Mouse (Mus musculus) layer of hippocampus, adult 2 months (tissue): ENCODE results near the gene RPS10-NUDT3. TPM values are rescaled to one million over a fixed set of nuclear protein-coding genes. Genes with fewer than 3 reads are reported as not detected.
A peak's percentile ranks its signal among the peaks of the same experiment; 100 is the strongest.

Experiments used
- DNase-seq, 2 experiments: peaks; one replicate each; pipeline ENCODE4 v3.0.0; 2022; ENCODE audit warnings: low spot score in 2 of 2
- H3K27ac ChIP-seq: fragments of 200-600 bp; 2 replicates; pipeline ENCODE4 v1.8.1; 2022
- H3K4me3 ChIP-seq: fragments of 200-600 bp; 2 replicates; pipeline ENCODE4 v1.8.1; 2022; ENCODE audit warnings: mild to moderate bottlenecking
- CTCF ChIP-seq: fragments of 200-600 bp; conservative IDR thresholded peaks from 2 replicates; pipeline ENCODE4 v1.8.1; 2022; ENCODE audit warnings: antibody characterized with exemption, mild to moderate bottlenecking, moderate library complexity
- total RNA-seq, 2 experiments: library from RNA; stranded (reverse); gene quantifications; 2 replicates each; pipeline ENCODE4 v1.2.3; 2021

RPS10-NUDT3 gene
- total RNA-seq, 2 experiments from 2014 or later, result not detected

DNA sequence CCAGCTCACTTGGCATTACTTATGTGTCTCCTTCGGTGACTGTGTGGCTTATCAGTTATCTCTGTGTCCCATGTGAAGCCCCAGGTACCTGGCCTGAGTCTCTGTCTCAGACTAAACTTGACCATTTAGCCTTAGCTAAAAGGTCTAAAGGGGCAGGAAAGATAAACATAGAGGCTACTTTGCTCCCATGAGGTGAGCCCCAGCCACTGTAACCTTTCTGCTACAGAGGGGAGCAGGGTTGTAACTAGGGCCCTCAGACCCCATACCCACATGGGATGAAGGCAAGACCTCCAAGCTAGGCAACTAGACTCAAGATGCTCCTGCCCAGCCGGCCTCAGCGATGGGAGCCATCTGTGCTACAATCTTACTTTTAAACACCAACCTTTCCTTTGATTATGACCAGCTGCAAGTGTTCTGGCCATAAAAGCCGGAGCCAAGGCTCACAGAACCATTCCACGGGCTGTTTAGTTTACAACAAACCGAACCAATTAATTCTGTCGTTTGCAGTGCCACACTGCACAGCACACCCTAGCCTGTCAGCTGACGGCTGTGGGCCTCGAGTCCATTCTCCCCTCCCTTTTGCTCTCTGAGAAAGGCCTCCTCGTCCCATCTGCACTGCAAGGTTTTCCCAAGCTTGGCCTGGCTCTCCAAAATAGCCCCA is 59.8 kb downstream of the RPS10-NUDT3 start:
- no peak for TF ChIP-seq CTCF
- Histone ChIP-seq H3K27ac (peak overlapping the region; percentile 84), H3K4me3 (no peak overlapping the region)
- no peak for DNase-seq

DNA sequence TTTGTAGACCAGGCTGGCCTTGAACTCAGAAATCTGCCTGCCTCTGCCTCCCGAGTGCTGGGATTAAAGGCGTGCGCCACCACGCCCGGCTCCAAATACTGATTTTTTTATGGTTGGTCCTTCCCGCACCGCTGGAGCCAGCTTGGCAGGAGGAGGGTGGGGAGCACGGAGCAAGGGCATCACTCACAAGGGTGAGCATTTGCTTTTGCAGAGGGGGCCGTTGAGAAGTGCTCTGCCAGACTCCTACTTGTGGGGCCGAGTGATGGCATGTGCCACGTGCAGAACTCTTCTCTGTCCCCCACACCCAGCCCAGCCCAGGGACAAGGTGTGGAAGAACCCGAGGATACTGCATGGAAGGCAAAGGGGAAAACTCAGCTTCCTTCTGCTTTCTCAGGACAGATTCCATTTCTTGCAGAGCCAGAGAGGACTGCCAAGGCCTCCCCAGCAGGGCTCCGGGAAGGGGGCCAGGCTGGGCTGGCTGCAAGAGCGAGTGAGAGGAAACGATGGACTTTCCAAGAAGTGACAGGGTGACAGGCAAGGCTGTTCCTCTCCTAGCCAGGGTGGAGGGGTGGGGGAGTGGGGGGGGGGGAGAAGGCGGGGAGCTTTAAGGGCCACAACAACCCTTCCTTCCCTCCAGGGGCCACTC is 60.4 kb downstream of the RPS10-NUDT3 start:
- no peak for TF ChIP-seq CTCF
- peak in 1 of 2 experiments; percentile 72 for DNase-seq
- Histone ChIP-seq H3K4me3 (no peak overlapping the region), H3K27ac (peak overlapping the region; percentile 84)

DNA sequence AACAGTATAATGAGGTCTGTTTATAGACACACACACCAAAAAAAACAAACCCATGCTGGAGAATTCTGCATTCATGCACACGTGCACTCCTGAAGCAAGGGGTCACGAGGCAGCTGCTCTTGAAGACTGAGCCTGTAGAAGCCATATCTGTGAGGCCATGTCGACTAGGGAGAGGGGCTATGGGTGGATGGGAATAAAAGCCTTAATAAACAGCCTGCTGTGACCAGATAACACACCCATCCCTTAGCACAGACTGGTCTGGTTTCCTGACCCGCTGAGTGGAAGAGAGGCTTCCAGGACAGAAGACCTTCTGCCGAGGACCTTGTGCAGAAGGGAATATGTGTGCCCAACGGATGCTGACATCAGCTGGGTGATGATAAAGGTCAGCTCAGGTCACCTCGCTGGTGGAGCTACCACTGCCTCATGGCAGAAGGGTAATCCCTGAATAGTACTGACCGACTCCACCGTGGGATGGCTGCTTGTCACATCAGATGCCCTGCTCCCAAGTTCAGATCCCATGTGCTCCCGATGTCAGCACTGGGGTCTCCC is 61.2 kb downstream of the RPS10-NUDT3 start:
- H3K27ac ChIP-seq, result peak overlapping the region; percentile 28; the same call in 1 of the 2 replicates
- no peak for TF ChIP-seq CTCF

DNA sequence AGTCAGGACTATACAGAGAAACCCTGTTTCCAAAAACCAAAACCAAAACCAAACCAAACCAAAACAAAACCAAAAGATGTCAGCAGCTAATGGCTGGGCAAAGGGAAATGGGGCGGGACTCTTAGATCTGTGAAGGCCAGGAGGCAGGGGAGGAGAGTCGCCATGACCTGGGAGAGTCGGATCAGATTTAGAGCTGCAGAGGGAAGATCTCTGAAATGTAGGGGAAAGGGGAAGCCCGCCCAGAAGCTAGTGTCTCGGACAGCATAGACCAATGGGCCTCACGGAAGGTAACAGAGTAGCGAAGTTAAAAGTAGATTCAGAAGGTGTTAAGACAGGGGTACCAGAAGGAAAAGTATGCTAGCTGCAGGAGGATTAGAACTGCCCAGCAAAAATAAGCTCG is 63.7 kb downstream of the RPS10-NUDT3 start:
- TF ChIP-seq CTCF, result no peak
- no peak for DNase-seq
- Histone ChIP-seq H3K4me3 (no peak overlapping the region), H3K27ac (0 out of 2 replicates have a peak overlapping the region, but pooled peaks have one; percentile 23)

More for the DNA sequence above, 61.2 kb downstream of the RPS10-NUDT3 start:
- no peak overlapping the region for H3K4me3 ChIP-seq
- DNase-seq, result no peak

DNA sequence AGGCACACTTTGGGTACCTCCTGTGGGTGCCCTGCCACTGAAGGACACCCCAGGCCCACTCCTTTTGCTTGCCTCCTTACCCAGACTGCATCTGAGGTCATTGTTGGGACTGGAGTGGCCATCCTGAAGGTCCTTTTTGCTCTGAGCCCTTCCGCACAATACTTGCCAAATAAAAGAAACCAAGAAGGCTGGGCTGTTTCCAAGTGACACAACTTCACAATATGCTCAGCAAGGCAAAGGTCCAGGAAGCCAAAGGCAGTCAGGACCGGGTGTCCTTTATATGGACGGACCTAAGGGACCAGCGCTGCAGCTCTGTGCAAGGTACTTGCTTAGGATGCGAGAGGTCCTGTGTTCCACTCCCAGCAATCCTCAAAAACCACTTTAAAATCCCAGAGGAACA is 66.8 kb downstream of the RPS10-NUDT3 start:
- H3K27ac ChIP-seq, result no peak overlapping the region
- DNase-seq, result no peak
- no peak for TF ChIP-seq CTCF
- no peak overlapping the region for H3K4me3 ChIP-seq

DNA sequence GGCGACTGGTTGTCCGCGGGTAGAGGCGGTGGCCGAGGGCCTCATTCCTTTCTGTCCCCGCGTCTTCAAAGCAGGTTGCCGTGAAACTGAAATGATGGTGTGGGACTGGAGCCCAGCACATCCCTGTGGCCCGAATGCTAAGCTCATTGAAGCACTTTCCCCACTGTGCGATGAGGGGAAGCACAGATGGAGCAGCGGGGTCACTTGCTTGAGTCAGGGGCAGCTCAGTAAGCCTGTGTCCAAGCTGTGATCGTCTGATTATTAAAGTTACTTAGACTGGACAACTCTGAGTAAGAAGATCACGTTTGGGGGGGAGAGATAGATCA is 69.1 kb downstream of the RPS10-NUDT3 start:
- Histone ChIP-seq H3K4me3 (peak overlapping the region; percentile 63), H3K27ac (peak overlapping the region; percentile 88)
- no peak for DNase-seq
- TF ChIP-seq CTCF, result no peak

DNA sequence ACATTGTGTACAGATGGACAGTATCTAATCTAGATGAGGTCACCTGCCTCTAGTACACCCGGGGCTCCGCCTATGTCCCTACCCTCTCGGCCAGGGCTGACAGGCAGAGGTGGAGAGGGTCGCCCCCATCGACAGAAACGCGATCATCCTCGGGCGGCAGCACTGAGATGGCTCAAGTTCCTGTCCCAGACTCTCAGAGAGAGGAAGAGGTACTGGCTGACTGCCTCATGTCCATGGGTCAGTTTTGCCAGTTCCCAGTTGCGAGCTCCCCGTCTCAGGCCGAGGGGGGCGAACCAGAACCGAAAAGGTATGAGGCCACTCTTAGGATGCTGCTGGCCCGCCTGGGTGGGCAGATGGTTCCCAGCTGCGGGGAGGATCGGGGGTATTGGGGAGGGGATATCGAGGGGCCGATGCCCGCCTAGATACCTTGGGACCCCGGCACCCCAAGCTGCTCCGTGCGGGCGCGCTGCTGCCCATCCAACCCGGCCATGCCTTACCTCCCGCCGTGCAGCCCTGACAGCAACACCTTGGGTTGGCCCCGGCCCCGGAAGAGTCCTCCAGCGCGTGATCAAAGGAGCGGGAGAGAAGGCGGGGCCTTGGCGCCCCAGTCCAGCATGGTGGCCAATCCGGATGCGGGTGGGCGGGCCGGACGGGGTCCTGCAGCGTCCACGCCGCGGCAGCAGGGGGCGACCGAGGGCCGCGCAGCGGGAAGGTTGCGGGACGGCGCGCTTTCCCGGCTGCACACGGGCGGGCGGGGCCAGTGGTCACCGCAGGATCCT is 69.7 kb downstream of the RPS10-NUDT3 start, which contains the start of gene AI413582:
AI413582 (minus strand) TSS at position 594 of the 779 bp plus-strand sequence.
- Histone ChIP-seq H3K27ac (peak within 1 kb of the TSS; percentile 88), H3K4me3 (peak within 1 kb of the TSS; percentile 63)
- TF ChIP-seq CTCF, result peak; percentile 99
- DNase-seq, result peak; percentile 95 to 99

DNA sequence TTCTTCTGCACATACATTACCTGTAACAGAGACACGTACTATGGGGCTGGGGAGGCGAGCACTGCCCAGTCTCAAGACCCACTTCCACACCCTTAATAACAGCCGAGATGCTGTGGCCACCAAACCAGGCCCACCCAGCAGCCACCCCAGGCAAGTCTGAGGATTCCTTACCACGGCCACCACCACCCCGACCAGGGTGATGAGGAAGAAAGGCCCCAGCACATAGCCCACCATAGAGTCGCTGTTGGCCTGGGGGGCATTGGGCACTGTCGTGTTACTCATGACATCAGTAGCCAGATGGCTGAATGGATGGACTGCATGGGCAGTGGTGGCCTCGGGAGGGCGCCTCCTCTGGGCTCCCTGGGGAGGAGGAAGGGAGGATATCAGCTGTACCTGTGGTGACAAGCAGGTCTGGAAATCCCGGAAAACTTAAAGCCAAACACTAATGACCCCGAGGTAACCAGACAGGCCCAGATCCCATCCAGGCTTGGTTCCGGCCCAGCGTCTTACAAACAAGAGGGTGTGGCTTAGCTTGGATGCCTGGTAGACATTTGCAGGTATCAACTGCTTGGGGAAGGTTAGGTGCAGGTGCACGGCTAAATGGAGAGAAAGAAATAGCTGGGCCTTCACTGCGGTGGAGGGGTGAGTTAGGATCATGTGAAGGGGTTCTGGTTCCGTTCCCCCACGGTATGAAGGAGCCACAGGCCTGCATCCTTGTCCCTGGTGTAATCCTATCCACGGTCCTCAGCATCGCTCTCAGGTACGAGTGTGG is 70.4 kb downstream of the RPS10-NUDT3 start:
- peak; percentile 57 for TF ChIP-seq CTCF
- no peak for DNase-seq
- peak overlapping the region; percentile 88 for H3K27ac ChIP-seq
- H3K4me3 ChIP-seq, result peak overlapping the region; percentile 63

DNA sequence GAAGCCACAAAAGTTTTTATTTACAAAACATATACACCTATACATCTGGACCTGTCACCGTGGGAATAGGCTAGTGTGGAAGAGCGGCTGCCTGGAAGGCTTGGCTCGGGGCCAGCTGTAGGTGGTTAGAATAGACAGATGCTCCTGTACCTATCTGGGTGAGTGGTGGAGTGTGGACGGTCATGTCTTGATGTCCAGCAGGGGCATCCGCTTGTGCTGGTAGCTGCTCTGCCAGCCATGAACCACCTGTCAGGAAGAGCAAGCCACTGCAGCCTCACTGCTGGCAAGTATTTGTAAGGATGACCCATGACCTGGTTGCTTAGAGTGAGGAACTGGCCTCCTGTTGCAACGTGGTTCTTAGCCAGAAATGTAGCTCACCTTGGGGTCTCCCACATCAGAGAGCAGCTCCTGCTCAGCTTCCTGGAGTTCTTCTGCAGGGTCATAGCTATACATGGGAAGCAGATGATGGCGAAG is 71.2 kb downstream of the RPS10-NUDT3 start:
- TF ChIP-seq CTCF, result no peak
- no peak overlapping the region for H3K4me3 ChIP-seq
- peak overlapping the region; percentile 88; the same call in 1 of the 2 replicates for H3K27ac ChIP-seq
- DNase-seq, result no peak

DNA sequence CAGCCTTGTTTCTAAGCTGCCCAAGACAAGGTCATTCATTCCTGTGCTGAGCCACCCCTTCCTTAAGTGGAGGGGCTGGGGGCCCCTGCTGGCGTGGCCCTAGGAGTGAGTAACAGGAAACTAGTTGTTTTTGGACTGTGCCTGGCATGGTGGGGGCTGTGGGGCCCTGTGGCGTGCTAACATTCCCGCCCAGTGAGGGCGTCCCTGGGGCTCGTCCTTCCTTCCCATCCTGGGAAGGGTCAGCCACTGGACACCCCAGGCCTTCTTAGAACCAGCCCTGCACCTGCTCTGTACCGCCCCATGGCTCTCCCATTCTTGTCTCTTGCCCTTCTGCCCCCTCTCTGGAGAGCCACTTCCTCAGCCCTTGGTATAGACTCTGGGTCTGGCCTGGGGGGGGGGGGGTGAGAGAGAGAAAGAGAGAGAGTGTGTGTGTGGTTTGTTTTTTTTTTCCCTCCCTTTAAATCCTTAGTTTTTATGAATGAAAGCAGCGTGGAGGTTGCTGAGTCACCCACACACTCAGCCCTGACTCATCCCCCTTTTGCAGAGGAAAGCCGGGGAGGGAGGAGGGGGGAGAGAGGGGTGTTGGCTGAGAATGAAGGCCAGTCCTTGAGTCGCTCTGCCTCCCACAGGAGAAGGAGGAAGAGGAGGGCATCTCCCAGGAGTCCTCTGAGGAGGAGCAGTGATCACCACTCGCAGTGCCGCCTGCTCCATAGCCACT is 73.1 kb downstream of the RPS10-NUDT3 start:
- DNase-seq, result peak in 1 of 2 experiments; percentile 79
- no peak for TF ChIP-seq CTCF
- Histone ChIP-seq H3K27ac (no peak overlapping the region), H3K4me3 (no peak overlapping the region)

DNA sequence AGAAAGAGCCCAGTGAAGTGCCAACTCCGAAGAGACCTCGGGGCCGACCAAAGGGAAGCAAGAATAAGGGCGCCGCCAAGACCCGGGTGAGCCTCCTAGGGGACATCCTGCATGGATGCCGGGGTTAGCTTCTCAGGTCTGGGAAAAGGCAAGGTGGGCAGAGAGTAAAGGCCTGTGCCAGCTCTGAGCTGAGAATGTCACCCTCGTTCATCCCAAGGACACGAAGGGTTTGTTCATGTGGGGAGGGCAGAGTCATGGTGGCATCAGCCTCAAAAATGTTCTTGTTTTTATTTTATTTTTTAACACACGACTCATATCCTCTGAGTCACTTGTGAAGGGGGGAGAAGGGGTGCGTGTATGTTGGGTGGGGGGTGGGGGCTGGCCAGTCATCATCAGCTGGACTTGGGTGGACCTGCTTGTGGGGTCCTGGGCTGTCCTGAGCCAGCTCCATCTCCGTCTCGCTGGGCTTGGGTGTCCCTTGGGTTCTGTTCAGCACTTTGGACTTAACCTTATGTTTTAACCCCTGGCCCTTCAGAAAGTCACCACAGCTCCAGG is 74.0 kb downstream of the RPS10-NUDT3 start:
- Histone ChIP-seq H3K4me3 (no peak overlapping the region), H3K27ac (no peak overlapping the region)
- TF ChIP-seq CTCF, result no peak
- no peak for DNase-seq
